Mouse (Mus musculus): ENCODE measurements around the gene Syne2. TPM values are rescaled to one million over a fixed set of nuclear protein-coding genes. Genes with fewer than 3 reads are reported as not detected.

Gene Syne2
- total and polyA plus RNA-seq, 3 experiments = 21.7 to 33.6 (median 33.1) TPM

DNA sequence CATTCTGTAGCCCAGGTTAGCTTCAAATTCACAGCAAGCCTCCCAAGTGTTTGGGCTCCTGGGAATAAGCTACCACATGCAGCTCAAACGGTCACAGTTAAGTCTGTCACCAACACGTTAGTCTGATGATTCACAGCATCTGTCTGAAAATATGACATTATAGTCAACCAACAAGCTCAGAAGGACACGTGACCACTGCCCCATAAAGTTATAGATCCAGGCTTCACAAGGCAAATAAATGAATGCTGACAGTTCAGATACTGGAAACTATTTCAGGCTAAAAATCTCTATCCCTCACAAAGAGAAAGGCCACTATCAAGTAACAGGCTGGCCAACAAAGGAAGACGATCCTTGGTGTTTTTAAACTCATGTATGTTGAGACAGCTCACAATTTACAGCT lies 298.6 kb downstream of the Syne2 start:
- Histone ChIP-seq H3K36me3 (ENCODE audit: control insufficient read depth, insufficient read depth, low read length) (no peaks in the 10 kb centered on the region), H3K4me1 (ENCODE audit: control insufficient read depth, insufficient read depth, low read length) (no peaks in the 10 kb centered on the region), H3K9ac (ENCODE audit: low read depth, low read length) (no peak overlapping the region), H3K79me2 (replicated peaks; ENCODE audit: control insufficient read depth, insufficient read depth, low read length) (no peaks in the 10 kb centered on the region), H3K27ac (no peak overlapping the region), H3K4me3 (no peak overlapping the region), H3K27me3 (ENCODE audit: control insufficient read depth, insufficient read depth, low read length) (no peaks in the 10 kb centered on the region)
- WGBS = 65% methylated on average over 4 of the region's 4 CpGs
- no peak for DNase-seq
- TF ChIP-seq POLR2A (IDR thresholded peaks at IDR 0.05; ENCODE audit: insufficient read depth, low read depth, low read length) (no peak), CTCF (IDR thresholded peaks at IDR 0.05) (no peak), EP300 (IDR thresholded peaks at IDR 0.05; ENCODE audit: insufficient read depth, low read depth, low read length) (no peak)
- intact Hi-C loops (cut with DNase I) = no loop called here

DNA sequence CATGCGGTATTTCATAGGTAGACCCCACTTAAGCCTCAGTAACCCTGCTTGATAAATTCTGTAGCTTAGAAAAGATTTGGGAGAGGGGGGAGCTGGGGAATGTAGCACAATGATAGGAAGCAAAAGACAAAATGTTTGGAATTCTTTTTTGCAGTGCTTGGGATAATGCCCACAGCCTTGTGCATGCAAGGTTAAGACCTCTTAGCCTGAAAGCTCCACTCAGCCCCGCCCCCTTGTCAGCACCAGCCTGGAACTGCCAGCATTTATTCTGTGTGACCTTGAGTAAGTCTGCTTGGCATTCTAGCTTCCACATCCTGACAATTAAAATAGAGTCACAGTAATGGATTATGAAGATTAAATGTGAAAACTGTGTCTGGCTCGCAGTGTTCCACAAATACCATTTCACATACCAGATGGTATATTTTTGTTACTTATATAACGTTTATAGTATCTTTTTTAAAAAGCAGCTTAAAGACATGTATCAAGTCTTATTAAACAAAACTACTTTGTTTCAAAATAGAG lies 299.8 kb downstream of the Syne2 start:
- peak; percentile 37 to 53 for DNase-seq

DNA sequence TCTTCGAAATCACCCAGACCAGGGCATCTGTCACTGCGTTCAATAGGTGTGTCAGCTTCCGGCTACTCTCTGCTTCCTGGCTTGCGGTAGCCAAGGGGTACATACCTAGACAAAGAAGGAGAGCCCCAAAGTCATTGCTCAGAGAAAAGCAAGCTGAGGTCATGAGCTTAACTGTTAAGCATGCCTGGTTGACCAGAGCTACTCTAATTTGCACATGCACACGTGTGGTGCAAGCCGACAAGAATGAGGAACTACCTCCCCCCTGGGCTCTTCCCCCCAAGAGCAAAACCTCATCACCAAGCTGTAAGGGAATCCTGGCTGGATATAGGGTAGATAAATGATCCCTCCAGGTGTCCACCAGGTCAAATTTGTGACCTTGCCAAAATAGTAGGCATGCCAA lies 305.3 kb downstream of the Syne2 start:
- TF ChIP-seq EP300 (IDR thresholded peaks at IDR 0.05; ENCODE audit: insufficient read depth, low read depth, low read length) = no peak
- TF ChIP-seq POLR2A (IDR thresholded peaks at IDR 0.05; ENCODE audit: insufficient read depth, low read depth, low read length) = no peak
- no peak for TF ChIP-seq CTCF (IDR thresholded peaks at IDR 0.05)

More for the DNA sequence above, 299.8 kb downstream of the Syne2 start:
- no peaks in the 10 kb centered on the region for H3K79me2 ChIP-seq (replicated peaks; ENCODE audit: control insufficient read depth, insufficient read depth, low read length)
- intact Hi-C loops (cut with DNase I) = no loop called here
- WGBS = 45% methylated on average over 4 of the region's 4 CpGs
- no peak overlapping the region for H3K9ac ChIP-seq (ENCODE audit: low read depth, low read length)
- H3K4me1 ChIP-seq (ENCODE audit: control insufficient read depth, insufficient read depth, low read length) = no peaks in the 10 kb centered on the region
- no peak overlapping the region for H3K4me3 ChIP-seq
- H3K27ac ChIP-seq = peak overlapping the region; percentile 23; the same call in 1 of the 2 replicates
- H3K27me3 ChIP-seq (ENCODE audit: control insufficient read depth, insufficient read depth, low read length) = no peaks in the 10 kb centered on the region
- no peaks in the 10 kb centered on the region for H3K36me3 ChIP-seq (ENCODE audit: control insufficient read depth, insufficient read depth, low read length)
- no peak for TF ChIP-seq POLR2A (IDR thresholded peaks at IDR 0.05; ENCODE audit: insufficient read depth, low read depth, low read length)
- no peak for TF ChIP-seq EP300 (IDR thresholded peaks at IDR 0.05; ENCODE audit: insufficient read depth, low read depth, low read length)

DNA sequence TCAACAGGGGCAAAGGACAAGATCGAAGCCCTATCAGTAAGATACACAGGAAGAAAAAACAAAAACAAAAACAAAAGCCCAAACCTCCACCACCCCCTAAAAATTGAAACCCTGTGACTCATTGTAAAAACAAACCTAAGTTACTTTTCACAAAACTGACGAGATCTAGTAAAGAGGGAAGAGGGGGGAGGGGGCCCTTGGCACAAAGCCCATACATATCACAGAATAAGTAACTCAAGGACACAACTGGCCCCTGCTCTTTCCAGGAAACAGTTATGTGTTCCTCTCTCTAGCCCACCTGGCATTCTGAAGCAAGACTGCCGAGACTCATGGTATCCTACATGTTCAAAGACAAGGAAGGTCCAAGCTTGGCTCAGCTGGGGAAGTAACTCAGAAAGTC lies 310.4 kb downstream of the Syne2 start:
- TF ChIP-seq EP300 (IDR thresholded peaks at IDR 0.05; ENCODE audit: insufficient read depth, low read depth, low read length) = no peak
- no peak for TF ChIP-seq POLR2A (IDR thresholded peaks at IDR 0.05; ENCODE audit: insufficient read depth, low read depth, low read length)
- TF ChIP-seq CTCF (IDR thresholded peaks at IDR 0.05) = no peak
- 43% methylated on average over 3 of the region's 3 CpGs for WGBS
- Histone ChIP-seq H3K27me3 (ENCODE audit: control insufficient read depth, insufficient read depth, low read length) (no peaks in the 10 kb centered on the region), H3K27ac (no peak overlapping the region), H3K79me2 (replicated peaks; ENCODE audit: control insufficient read depth, insufficient read depth, low read length) (no peaks in the 10 kb centered on the region), H3K4me1 (ENCODE audit: control insufficient read depth, insufficient read depth, low read length) (no peaks in the 10 kb centered on the region; the same call in 1 of the 2 replicates), H3K36me3 (ENCODE audit: control insufficient read depth, insufficient read depth, low read length) (no peaks in the 10 kb centered on the region), H3K4me3 (no peak overlapping the region), H3K9ac (ENCODE audit: low read depth, low read length) (no peak overlapping the region)
- intact Hi-C loops (cut with DNase I) = no loop called here
- no peak for DNase-seq

More for the DNA sequence above, 305.3 kb downstream of the Syne2 start:
- Histone ChIP-seq H3K36me3 (ENCODE audit: control insufficient read depth, insufficient read depth, low read length) (no peaks in the 10 kb centered on the region), H3K27ac (no peak overlapping the region), H3K27me3 (ENCODE audit: control insufficient read depth, insufficient read depth, low read length) (no peaks in the 10 kb centered on the region), H3K4me1 (ENCODE audit: control insufficient read depth, insufficient read depth, low read length) (no peaks in the 10 kb centered on the region), H3K79me2 (replicated peaks; ENCODE audit: control insufficient read depth, insufficient read depth, low read length) (no peaks in the 10 kb centered on the region), H3K4me3 (no peak overlapping the region), H3K9ac (ENCODE audit: low read depth, low read length) (no peak overlapping the region)
- intact Hi-C loops (cut with DNase I) = no loop called here
- 86% methylated on average over 6 of the region's 6 CpGs for WGBS
- DNase-seq = no peak

DNA sequence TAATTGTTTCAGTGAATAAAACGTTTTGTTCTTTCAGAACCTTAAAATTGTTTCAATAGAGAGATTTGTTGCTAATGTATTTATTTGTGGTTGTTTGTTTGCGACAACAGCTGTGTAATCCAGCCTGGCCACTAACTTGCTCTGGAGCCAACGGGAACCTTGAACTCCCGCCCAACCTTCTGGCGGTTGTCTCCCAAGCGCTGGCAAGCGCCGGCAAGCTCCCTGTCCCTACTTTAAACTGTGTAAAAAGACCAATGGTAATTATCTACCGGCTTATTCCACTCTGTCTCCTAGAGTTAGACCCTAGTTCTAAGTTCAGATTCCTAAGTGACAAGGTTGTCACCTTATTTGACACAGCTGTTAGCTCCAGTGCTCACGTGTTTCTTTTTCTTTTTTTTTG lies 310.9 kb downstream of the Syne2 start:
- Histone ChIP-seq H3K27me3 (ENCODE audit: control insufficient read depth, insufficient read depth, low read length) (no peaks in the 10 kb centered on the region), H3K4me3 (no peak overlapping the region), H3K27ac (no peak overlapping the region), H3K9ac (ENCODE audit: low read depth, low read length) (no peak overlapping the region), H3K4me1 (ENCODE audit: control insufficient read depth, insufficient read depth, low read length) (no peaks in the 10 kb centered on the region; the same call in 1 of the 2 replicates), H3K79me2 (replicated peaks; ENCODE audit: control insufficient read depth, insufficient read depth, low read length) (no peaks in the 10 kb centered on the region), H3K36me3 (ENCODE audit: control insufficient read depth, insufficient read depth, low read length) (no peaks in the 10 kb centered on the region)
- peak in 1 of 2 experiments; percentile 21 for DNase-seq
- TF ChIP-seq CTCF (IDR thresholded peaks at IDR 0.05) (no peak), EP300 (IDR thresholded peaks at IDR 0.05; ENCODE audit: insufficient read depth, low read depth, low read length) (no peak)
- 74% methylated on average over 10 of the region's 10 CpGs for WGBS
- intact Hi-C loops (cut with DNase I) = no loop called here

DNA sequence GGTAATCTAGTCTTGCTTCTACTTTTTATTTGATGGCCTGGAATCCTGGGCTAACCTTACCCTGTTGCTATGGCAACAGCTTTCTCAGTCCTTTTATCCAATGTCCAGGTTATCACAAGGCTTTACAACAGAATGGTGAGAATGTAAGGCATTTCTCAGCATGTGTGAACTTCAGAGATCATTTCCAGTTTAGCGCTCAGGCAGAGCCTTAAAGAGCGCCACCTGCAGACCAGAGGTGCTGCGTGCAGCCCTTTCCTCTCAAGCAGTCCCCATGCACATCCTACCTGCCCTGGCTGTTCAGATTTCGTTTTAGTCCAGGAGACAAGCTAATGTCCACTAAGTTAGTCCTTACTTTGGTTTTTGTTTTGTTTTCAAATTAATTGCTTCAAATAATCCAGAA lies 312.3 kb downstream of the Syne2 start:
- TF ChIP-seq CTCF (IDR thresholded peaks at IDR 0.05) (peak; percentile 66), POLR2A (IDR thresholded peaks at IDR 0.05; ENCODE audit: insufficient read depth, low read depth, low read length) (no peak)
- Histone ChIP-seq H3K27ac (no peak overlapping the region), H3K79me2 (replicated peaks; ENCODE audit: control insufficient read depth, insufficient read depth, low read length) (no peaks in the 10 kb centered on the region), H3K36me3 (ENCODE audit: control insufficient read depth, insufficient read depth, low read length) (no peaks in the 10 kb centered on the region), H3K4me3 (no peak overlapping the region), H3K4me1 (ENCODE audit: control insufficient read depth, insufficient read depth, low read length) (no peaks in the 10 kb centered on the region; the same call in 1 of the 2 replicates), H3K9ac (ENCODE audit: low read depth, low read length) (no peak overlapping the region), H3K27me3 (ENCODE audit: control insufficient read depth, insufficient read depth, low read length) (no peaks in the 10 kb centered on the region)
- 36% methylated on average over 4 of the region's 4 CpGs for WGBS
- DNase-seq = no peak
- intact Hi-C loops (cut with DNase I) = no loop called here

Data from heart, adult 2 months (tissue).